Mouse (Mus musculus) liver, postnatal 0 days (tissue): ENCODE data around the gene Tbc1d14. TPM values are rescaled to one million over a fixed set of nuclear protein-coding genes. Genes with fewer than 3 reads are reported as not detected.

Source experiments
- ATAC-seq: fragments of 200-750 bp; cut with Nextera tagmentation; 2 replicates; pipeline ENCODE4 v1.8.0; 2017; ENCODE audit warnings: mild to moderate bottlenecking, moderate library complexity
- DNase-seq: peaks from one replicate; pipeline ENCODE4 v3.0.0-alpha.2; 2016
- H3K27ac ChIP-seq: fragments of 300-500 bp; sonication (generic); 2 replicates; pipeline ENCODE4 v1.5.1; 2014; ENCODE audit warnings: antibody characterized with exemption, moderate library complexity, mild to moderate bottlenecking, low read depth
- H3K27me3 ChIP-seq: fragments of 300-500 bp; sonication (generic); 2 replicates; pipeline ENCODE4 v1.6.1; 2014; ENCODE audit warnings: low read length, control low read depth, mixed read lengths; ENCODE audit not compliant: insufficient read depth
- H3K36me3 ChIP-seq: fragments of 300-500 bp; sonication (generic); replicated peaks from 2 replicates; pipeline ENCODE4 v1.6.1; 2014; ENCODE audit warnings: mild to moderate bottlenecking, control low read depth, low read length, moderate library complexity, mixed read lengths; ENCODE audit not compliant: insufficient read depth
- H3K4me1 ChIP-seq: fragments of 300-500 bp; sonication (generic); 2 replicates; pipeline ENCODE4 v1.6.1; 2014; ENCODE audit warnings: antibody characterized with exemption, mild to moderate bottlenecking, control low read depth; ENCODE audit not compliant: insufficient read depth
- H3K4me2 ChIP-seq: fragments of 300-500 bp; sonication (generic); 2 replicates; pipeline ENCODE4 v1.6.1; 2014; ENCODE audit warnings: low read depth, mild to moderate bottlenecking, low read length, moderate library complexity, mixed read lengths
- H3K4me3 ChIP-seq: fragments of 300-500 bp; sonication (generic); 2 replicates; pipeline ENCODE4 v1.5.1; 2014; ENCODE audit warnings: low read depth, low read length
- H3K9ac ChIP-seq: fragments of 300-500 bp; sonication (generic); replicated peaks from 2 replicates; pipeline ENCODE4 v1.6.1; 2014; ENCODE audit warnings: mild to moderate bottlenecking, moderate library complexity
- H3K9me3 ChIP-seq: fragments of 300-500 bp; sonication (generic); 2 replicates; pipeline ENCODE4 v1.6.1; 2016; ENCODE audit warnings: mild to moderate bottlenecking, control low read depth, low read length, mixed read lengths
- CTCF ChIP-seq: sonication (generic); IDR thresholded peaks from 2 replicates; pipeline ENCODE4 v1.5.1; 2016; ENCODE audit warnings: antibody characterized with exemption, low read depth
- EP300 ChIP-seq: IDR thresholded peaks from 2 replicates; pipeline ENCODE4 v1.6.1; 2016; ENCODE audit warnings: antibody characterized with exemption, low read depth, mild to moderate bottlenecking
- WGBS: fragments of 180-500 bp; shearing (Covaris S2); extraction: QIAGEN DNeasy Blood & Tissue Kit; methylation state at CpG from one replicate; pipeline ENCODE4 v1.1.7; 2014; ENCODE audit not compliant: insufficient replicate concordance; 5-methylcytosine and 5-hydroxymethylcytosine counted together
- polyA plus RNA-seq: library from polyadenylated mRNA; unstranded; fragments of >200 nt; fragmentation: Nextera tagmentation; extraction: Ambion mirVana; gene quantifications from 2 replicates; pipeline ENCODE4 v1.2.1, GENCODE M21; 2015

The Tbc1d14 gene
- polyA plus RNA-seq, 1 experiment from 2014 or later = 6.5 TPM

GRCm38 (mm10) chr5:36457706-36458105 is 135.4 kb downstream of the Tbc1d14 start:
- ATAC-seq (no peak), DNase-seq (no peak)
- H3K36me3 ChIP-seq = no peaks in the 10 kb centered on the region
- H3K4me2 ChIP-seq = no peak overlapping the region
- H3K27ac ChIP-seq = no peak overlapping the region
- H3K4me3 ChIP-seq = no peak overlapping the region
- WGBS = 67% methylated on average over 4 of the region's 4 CpGs
- no peak for TF ChIP-seq EP300
- TF ChIP-seq CTCF = no peak
- no peaks in the 10 kb centered on the region for H3K4me1 ChIP-seq
- H3K9me3 ChIP-seq = no peaks in the 10 kb centered on the region
- no peak overlapping the region for H3K9ac ChIP-seq
- H3K27me3 ChIP-seq = no peaks in the 10 kb centered on the region

- no peak for ATAC-seq
- no peak overlapping the region for H3K9ac ChIP-seq
- WGBS = 52% methylated on average over 6 of the region's 6 CpGs
Measured at GRCm38 (mm10) chr5:36452821-36453220, 140.3 kb downstream of the Tbc1d14 start.

GRCm38 (mm10) chr5:36451872-36452389 is 141.1 kb downstream of the Tbc1d14 start:
- WGBS = 57% methylated on average over 10 of the region's 10 CpGs
- Histone ChIP-seq H3K4me2 (no peak overlapping the region), H3K9me3 (no peaks in the 10 kb centered on the region), H3K36me3 (no peaks in the 10 kb centered on the region), H3K9ac (no peak overlapping the region), H3K27ac (no peak overlapping the region), H3K4me3 (no peak overlapping the region), H3K4me1 (no peaks in the 10 kb centered on the region; the same call in 1 of the 2 replicates), H3K27me3 (no peaks in the 10 kb centered on the region)
- no peak for TF ChIP-seq EP300
- no peak for TF ChIP-seq CTCF
- ATAC-seq (no peak), DNase-seq (no peak)

More at GRCm38 (mm10) chr5:36452821-36453220, 140.3 kb downstream of the Tbc1d14 start:
- TF ChIP-seq CTCF (no peak), EP300 (no peak)
- H3K9me3 ChIP-seq = no peaks in the 10 kb centered on the region
- H3K4me1 ChIP-seq = no peaks in the 10 kb centered on the region; the same call in 1 of the 2 replicates
- H3K27ac ChIP-seq = no peak overlapping the region
- H3K27me3 ChIP-seq = no peaks in the 10 kb centered on the region
- no peak overlapping the region for H3K4me2 ChIP-seq
- H3K36me3 ChIP-seq = no peaks in the 10 kb centered on the region
- no peak for DNase-seq
- no peak overlapping the region for H3K4me3 ChIP-seq

GRCm38 (mm10) chr5:36451119-36451518 is 142.0 kb downstream of the Tbc1d14 start:
- no peaks in the 10 kb centered on the region for H3K36me3 ChIP-seq
- H3K4me3 ChIP-seq = no peak overlapping the region
- DNase-seq (peak; percentile 55), ATAC-seq (no peak)
- 18% methylated on average over 8 of the region's 10 CpGs for WGBS
- H3K27ac ChIP-seq = no peak overlapping the region
- TF ChIP-seq CTCF (no peak), EP300 (no peak)
- no peaks in the 10 kb centered on the region; the same call in 1 of the 2 replicates for H3K4me1 ChIP-seq
- no peaks in the 10 kb centered on the region for H3K9me3 ChIP-seq
- H3K9ac ChIP-seq = no peak overlapping the region
- H3K27me3 ChIP-seq = no peaks in the 10 kb centered on the region
- no peak overlapping the region for H3K4me2 ChIP-seq

- no peak for TF ChIP-seq EP300
- no peak for TF ChIP-seq CTCF
- no peak for DNase-seq
- no peak overlapping the region for H3K4me3 ChIP-seq
- H3K4me2 ChIP-seq = no peak overlapping the region
- ATAC-seq = no peak
- H3K9me3 ChIP-seq = no peaks in the 10 kb centered on the region
- no peaks in the 10 kb centered on the region; the same call in 1 of the 2 replicates for H3K4me1 ChIP-seq
- 63% methylated on average over 6 of the region's 6 CpGs for WGBS
- no peak overlapping the region for H3K9ac ChIP-seq
- H3K36me3 ChIP-seq = no peaks in the 10 kb centered on the region
- H3K27me3 ChIP-seq = peaks cover 3% of the 10 kb centered on the region; the same call in 1 of the 2 replicates
- no peak overlapping the region for H3K27ac ChIP-seq
Measured at GRCm38 (mm10) chr5:36449710-36450358, 143.2 kb downstream of the Tbc1d14 start.

- H3K9ac ChIP-seq = no peak overlapping the region
- H3K4me1 ChIP-seq = no peaks in the 10 kb centered on the region; the same call in 1 of the 2 replicates
- TF ChIP-seq EP300 = no peak
- TF ChIP-seq CTCF = no peak
- no peak overlapping the region for H3K4me2 ChIP-seq
- no peaks in the 10 kb centered on the region for H3K9me3 ChIP-seq
- no peak for ATAC-seq
- WGBS = 85% methylated on average over 12 of the region's 12 CpGs
- H3K27me3 ChIP-seq = peaks cover 3% of the 10 kb centered on the region; the same call in 1 of the 2 replicates
- H3K4me3 ChIP-seq = no peak overlapping the region
- H3K36me3 ChIP-seq = no peaks in the 10 kb centered on the region
- DNase-seq = no peak
- no peak overlapping the region for H3K27ac ChIP-seq
Measured at GRCm38 (mm10) chr5:36447872-36448271, 145.2 kb downstream of the Tbc1d14 start.
